Mouse (Mus musculus) heart, postnatal 4 days (tissue): ENCODE data around the gene Plekha8. TPM values are rescaled to one million over a fixed set of nuclear protein-coding genes. Genes with fewer than 3 reads are reported as not detected.
A peak's percentile ranks its signal among the peaks of the same experiment; 100 is the strongest.

ENCODE experiments used
- DNase-seq: peaks from one replicate; pipeline ENCODE4 v3.0.0; 2021
- total RNA-seq, 2 experiments: library from RNA; stranded (reverse); gene quantifications; 2 replicates each; pipeline ENCODE4 v1.2.3; 2021

The Plekha8 gene
- 10 to 100 TPM; 12.5 to 13.4 TPM for total RNA-seq

DNA sequence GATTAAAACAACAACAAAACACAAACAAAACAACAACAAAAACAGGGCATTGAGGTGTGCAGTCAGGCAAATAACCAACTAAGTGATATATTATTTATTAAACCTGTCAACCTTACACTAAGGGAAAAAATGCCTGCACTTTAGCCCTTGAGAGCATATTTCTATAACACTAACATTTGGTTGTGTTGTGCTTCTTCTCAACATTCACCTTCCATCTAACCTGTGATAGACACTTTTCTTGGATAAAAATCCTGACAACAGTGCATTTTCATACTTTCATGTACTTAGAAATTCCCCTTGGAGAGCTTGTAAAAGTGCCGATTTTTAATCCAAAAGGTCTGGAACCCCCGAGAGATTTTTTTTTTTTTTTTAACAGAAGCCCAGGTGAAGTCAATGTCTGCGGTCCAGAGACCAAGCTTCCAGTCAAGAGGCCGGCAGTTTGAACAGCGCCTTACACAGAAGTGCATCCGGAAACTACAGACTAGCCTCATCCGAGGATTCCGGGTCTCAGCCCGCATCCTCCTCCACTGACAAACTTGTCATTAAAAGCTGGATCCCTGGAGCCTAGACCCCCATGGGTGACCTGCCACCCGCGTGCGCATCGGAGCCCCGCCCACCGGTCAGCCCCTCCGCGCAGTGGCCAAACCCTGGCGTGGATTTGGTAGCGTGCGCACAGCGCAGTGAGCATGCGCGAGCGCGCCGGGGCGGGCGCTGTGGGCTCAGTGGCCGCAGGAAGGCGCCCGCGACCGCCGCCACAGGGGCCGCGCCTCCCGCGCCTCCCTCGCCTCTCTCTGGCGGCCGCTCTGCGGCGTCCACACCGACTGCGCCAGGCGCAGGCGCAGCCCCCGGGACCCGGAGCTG is at the start of gene Plekha8:
Plekha8 (plus strand) TSS at position 643 of the 861 bp plus-strand sequence.
- peak; percentile 95 for DNase-seq

GRCm38 (mm10) chr6:54548314-54549019 is 46.4 kb upstream of the Plekha8 start:
- DNase-seq, result peak; percentile 60

DNA sequence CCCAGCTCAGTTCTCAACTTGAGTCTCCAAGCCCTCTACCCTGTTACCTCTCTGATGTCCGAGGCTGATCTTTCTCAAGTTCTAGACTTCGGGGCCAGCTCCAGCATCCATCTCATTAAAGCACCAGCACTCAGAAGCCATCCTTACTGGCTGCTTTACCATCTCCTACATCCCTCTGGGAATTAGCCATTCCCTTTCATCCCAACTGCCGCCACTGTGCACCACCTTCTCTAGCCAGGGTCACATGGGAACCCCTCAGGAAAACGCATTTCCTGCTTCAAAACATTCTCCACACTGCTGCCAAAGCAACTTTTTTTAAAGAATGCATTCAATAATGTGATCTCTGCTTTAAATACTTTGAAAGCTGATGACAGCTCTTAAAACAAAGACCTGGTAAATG is 45.6 kb upstream of the Plekha8 start:
- no peak for DNase-seq

- no peak for DNase-seq
These were observed 44.0 kb upstream of the Plekha8 start for GRCm38 (mm10) chr6:54550801-54551323.

DNA sequence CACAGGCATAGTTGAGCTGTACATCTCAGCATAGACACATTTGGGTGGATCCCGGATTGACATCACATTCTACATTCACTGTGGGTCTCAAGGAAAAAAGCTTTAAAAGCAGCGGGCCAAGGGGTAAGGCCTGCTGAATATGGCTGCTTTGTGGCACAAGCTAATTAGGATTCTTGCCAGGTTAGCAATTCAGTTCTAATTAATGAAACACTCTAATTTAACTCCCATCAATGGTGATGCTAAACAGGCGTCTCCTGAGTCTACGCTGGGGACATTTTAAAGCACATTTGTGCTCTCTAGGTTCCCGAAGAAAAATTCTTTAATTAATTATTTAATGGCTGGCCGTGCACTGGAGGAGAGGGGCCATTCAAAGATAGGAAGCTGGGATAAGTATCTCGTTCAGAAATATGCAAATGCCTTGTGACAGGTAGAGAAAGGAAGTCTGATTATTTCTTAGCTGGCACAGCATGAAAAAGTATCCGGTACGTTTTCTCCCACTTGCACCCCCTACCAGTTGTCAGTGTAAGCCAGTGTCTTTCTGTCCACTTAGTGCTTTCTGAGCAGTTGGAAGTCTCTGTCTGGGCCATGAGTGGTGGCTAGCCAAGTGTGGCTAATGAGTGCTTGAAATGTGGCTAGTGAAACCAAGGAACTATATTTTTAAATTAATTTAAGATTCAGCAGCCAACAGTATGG is 42.0 kb upstream of the Plekha8 start:
- no peak for DNase-seq

- DNase-seq, result no peak
These were observed 41.3 kb upstream of the Plekha8 start for GRCm38 (mm10) chr6:54553632-54554031.

DNA sequence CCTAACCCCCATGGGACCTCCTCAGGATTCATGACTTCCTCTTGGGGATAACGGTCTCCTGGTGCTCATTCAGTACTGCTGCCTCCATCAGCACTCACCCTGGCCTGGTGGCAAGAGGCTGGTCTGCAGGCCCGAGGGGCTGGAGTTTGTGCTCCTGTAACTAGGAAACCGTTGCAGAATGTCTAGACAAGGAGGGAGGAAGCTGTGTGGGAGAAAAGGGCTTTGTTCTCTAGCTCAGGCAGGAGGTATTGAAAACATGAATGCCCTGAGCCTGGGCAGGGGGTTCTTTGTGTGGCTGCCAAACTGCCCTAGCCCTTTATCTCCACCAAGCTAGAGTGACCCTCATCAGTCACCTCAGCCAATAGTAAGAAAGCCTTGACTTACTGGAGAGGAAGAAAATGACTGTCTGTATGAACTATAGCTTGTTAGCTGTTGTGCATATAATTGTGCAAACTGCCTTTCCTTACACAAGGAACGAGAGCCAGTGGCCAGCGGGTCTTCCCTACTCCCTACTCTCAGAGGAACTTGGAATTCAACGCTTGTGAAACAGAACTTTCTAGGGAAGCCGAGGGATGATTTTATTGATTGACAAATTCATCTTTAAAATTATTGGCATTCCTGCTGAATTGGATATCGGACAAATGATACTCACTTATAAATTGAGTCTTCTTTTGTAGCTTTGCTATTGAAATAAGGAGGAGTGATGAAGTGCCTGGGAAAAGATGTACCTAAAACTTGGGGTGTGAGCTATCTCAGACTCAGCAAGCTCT is 40.4 kb upstream of the Plekha8 start:
- DNase-seq, result no peak

DNA sequence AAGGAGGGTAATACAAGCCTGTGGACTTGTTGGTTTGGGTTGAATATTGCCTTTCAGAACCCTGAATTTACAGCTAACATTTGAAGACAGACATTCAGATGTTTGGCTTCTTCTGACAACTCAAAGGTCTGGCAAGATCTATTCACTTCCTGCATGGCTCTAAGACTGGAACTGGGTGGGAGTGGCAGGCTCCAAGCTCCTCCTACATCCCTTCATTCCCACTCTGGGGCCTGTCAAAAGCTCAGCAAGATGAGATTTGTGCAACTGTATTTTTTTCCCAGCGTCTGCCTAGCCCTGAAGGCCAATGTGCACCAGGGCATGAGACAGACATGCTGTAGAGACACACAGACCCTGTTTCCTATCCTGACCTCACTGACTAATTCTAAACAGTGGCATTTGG is 39.1 kb upstream of the Plekha8 start:
- DNase-seq, result no peak

- no peak for DNase-seq
These were observed 37.2 kb upstream of the Plekha8 start for GRCm38 (mm10) chr6:54557671-54558070.

- no peak for DNase-seq
These were observed 36.4 kb upstream of the Plekha8 start for GRCm38 (mm10) chr6:54558466-54558865.

DNA sequence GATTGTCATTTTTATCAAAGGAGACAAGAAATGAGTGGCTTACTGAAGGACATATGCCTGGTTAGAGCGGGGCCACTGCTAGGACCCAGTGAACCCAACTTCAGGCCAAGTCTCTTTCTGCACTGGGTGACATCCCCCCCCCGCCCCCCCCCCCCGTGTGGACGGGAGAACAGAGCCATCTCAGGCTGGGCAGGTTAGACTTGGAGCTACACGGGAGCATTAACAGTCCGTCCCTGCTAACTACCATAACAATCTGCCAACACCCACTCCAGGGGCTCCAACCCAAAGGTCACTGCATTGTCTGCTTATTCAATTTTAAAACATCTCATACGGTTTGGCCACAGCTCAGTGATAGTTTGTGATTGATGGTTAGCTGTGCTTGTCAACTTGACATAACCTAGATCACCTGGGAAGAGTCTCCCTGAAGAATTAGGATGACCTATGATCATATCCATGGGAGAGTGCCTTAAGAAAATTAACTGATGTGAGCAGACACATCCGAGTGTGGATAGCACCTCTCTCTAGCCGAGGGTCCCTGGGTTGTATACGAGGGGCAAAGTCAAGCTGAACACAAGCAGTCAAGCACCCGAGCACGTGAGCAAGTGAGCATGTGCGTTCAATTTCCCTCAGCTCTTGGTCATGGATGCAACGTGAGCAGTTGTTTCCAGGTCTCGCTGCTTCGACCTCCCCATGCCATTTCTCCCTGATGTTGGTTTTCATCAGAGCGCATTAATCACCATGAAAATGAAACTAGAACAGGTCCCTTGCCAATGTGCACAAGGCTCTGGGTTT is 32.7 kb upstream of the Plekha8 start:
- no peak for DNase-seq

DNA sequence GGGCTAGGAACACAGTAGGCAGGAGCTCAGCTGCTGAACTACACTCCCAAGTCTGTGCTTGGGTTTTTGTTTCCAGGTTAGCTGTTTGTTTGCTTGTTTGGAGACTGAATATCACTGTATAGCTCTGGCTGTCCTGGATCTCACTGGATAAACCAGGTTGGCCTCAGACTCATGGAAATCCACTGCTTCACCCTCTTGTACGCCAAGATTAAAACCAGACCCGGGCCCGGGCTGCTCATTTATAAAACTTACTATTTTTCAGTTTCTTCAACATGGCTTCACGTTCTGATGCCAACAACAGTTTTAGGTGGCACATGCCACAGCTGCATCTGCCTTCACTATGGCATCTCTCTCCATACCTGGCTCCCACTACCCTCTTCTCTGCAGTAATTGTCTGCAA is 31.4 kb upstream of the Plekha8 start:
- no peak for DNase-seq

DNA sequence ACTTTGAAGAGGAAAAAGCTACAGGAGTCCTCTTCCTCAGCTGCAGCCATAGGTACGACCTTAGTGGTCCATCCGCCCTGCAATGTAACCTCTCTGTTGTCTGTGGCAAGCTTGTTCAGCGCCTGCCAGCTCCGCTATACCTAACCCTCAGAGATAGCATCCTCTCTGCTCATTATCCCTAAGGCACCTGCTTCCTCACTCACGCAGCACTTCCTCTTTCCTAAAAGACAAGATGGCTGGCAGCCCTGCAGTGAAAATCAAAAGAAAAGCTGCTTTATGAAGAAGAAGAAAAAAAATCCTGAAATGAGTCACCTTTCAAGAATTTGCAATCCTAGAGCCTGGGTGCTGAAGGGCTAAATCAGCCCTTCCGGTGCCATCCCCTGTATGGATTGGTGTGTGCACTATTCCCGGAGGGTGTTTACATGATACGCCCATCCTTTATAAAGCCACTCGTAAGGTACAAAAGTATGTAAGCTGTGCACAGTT is 30.4 kb upstream of the Plekha8 start:
- DNase-seq, result no peak

DNA sequence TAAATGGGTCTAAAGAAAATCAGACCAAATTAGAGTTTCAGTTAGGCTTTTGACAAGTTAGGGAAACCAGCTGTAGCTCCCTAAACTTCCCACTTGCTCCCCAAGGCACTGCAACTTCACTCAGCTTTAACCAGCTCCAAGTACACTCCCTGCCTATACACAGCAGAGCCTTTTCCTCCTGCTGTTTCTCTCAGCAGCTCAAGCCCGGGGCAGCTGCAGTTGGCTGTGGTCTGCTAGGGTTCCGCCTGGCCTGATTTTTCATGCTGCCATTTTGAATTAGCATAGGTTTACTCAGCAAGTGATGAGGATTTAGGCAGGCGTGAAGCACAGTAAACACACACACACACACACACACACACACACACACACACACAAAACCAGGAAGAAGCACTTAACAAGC is 29.9 kb upstream of the Plekha8 start:
- peak; percentile 30 for DNase-seq

DNA sequence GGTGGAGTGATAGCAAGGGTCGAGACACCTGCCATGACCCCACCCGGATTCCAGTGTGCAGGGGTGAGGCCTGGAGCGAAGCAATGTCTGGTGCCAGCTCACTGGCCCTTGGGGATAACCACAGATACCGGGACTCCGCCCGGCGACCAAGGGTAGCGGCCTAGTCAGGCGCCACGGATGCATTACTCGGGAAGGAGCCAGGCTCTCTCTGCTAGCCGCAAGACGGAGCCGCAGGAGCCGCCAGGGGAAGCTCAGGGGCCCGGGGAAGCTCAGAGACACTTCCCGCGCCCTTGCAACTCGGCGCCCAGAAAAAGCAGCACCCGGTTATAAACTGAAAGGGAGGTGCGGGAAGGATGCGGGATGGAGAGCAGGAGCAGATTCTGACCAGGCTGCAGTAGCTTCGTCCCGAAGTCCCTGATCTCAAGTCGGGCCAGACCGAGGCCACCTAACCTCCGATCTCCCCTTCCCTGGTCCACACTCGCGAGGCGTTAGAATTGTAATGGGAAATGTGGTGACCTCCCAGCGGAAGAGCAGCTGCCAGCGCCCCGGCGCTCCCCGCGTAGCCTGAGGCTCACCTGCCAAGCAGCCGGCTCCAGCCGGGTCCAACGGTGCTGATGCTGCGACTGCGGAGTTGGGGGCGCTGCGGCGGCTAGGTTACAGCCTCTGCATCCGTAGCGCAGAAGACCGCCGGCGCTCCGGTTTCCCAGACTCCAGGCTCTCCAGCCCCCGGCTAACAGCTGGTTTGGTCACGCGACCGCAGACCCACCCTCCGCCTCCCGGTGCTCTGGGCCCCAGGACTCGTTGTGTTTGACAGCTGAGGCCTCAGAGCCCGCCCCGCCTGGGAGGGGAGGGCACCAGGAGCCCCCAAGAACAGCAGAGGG is 29.0 kb upstream of the Plekha8 start, which contains the start of gene Scrn1:
Scrn1 (minus strand) TSS at position 825 of the 881 bp plus-strand sequence.
- DNase-seq, result peak; percentile 71

GRCm38 (mm10) chr6:54566546-54566919 is 28.4 kb upstream of the Plekha8 start:
- DNase-seq, result no peak

GRCm38 (mm10) chr6:54569776-54570175 is 25.1 kb upstream of the Plekha8 start:
- DNase-seq, result no peak

DNA sequence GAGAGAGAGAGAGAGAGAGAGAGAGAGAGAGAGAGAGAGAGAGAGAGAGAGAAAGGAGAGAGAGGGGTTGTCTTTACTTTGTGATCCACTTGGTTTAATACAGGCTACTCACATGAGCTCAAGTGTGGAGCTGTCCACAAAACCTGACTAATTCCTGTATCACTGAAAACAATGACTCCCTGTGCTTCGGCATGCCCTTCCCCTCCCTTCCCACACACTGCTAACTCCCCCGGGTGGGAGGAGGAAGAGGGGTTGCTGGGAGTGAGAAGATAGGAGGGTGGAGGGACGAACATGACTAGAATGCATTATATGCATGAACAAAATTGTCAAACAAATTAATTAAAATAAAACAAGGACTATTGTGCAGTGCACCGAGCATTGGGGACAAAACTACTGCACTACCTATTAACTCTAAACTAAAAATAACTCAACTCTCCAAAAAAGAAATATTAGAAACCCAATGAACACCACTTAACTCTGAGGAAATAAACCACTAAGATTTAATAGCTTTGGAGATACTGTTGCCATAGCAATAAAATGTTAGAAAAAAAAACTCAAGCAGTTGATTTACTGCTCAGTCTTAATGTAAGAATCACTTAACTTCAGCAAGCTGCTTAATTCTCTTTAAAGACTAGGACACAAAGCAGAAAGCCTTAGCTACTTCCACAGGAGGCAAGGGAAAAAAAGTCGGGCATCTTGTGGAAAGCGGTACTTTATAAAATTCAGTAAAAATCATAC is 21.5 kb upstream of the Plekha8 start:
- DNase-seq, result no peak

GRCm38 (mm10) chr6:54586175-54586574 is 8.7 kb upstream of the Plekha8 start:
- DNase-seq, result peak; percentile 66
